14 mouse cellular contexts compared by ENCODE assay signal in the genomic region with DNA sequence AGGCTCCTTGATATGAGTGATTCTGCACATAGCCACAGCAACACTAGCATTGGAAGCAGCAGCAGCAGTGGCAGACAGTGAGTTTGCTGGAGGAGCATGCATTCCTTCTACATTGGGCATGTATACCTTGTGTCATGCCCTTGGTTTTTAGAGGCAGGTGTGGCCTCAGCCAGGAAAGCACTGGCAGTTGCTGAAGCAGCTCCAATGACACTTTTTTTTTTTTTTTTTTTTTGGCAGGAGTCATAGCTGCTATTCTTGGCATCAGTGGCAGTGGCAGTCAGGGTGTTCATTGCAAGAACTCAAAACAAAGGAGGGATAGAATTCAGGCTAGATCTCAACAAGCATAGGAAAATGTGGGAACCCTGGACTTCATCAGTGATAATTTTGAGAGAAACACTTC.
A peak's percentile ranks its signal among the peaks of the same experiment; 100 is the strongest.
DNase-seq lines count a peak whose midpoint lies in the region; ATAC-seq and TF ChIP-seq lines count a peak whose summit lies in the region.
"Had no signal": no experiment of that assay in that cellular context is flagged by ENCODE, and none has a peak within 500 bp of the region (broad histone marks: within the 10 kb centered on the region; RNA-seq: fewer than 3 reads in every experiment).

No protein-coding gene starts in this region.

- H3K4me1 ChIP-seq in midbrain, postnatal 0 days (ENCODE audit: insufficient read depth, low read length), result no peaks in the 10 kb centered on the region
- H3K4me1 ChIP-seq in midbrain, embryonic 10.5 days, result peaks cover 17% of the 10 kb centered on the region
- peaks cover 13% of the 10 kb centered on the region for H3K4me1 ChIP-seq in heart, embryonic 12.5 days (replicated peaks)
- H3K4me1 ChIP-seq in hindbrain, embryonic 16.5 days (ENCODE audit: control insufficient read depth, insufficient read depth, low read depth, low read length), result no peaks in the 10 kb centered on the region
- H3K4me1 ChIP-seq in liver, embryonic 11.5 days (replicated peaks; ENCODE audit: control insufficient read depth, insufficient read depth, low read length), result no peaks in the 10 kb centered on the region
- H3K4me1 ChIP-seq: embryonic facial prominence, embryonic 15.5 days; liver, embryonic 13.5 days had no signal

- peak; percentile 58 for ATAC-seq in midbrain, postnatal 0 days (ENCODE audit: low FRiP score)
- peak; percentile 64 for ATAC-seq in heart, embryonic 12.5 days (ENCODE audit: insufficient number of reproducible peaks, low FRiP score)
- peak; percentile 73 for ATAC-seq in hindbrain, embryonic 16.5 days
- no peak for ATAC-seq in liver, embryonic 11.5 days (replicated peaks; ENCODE audit: low FRiP score)
- no peak for ATAC-seq in megakaryocyte-erythroid progenitor cell, adult 5-6 weeks (replicated peaks; ENCODE audit: low FRiP score, low TSS enrichment, poor library complexity, severe bottlenecking)

- no peak for TF ChIP-seq CTCF in midbrain, postnatal 0 days (IDR thresholded peaks at IDR 0.05)

- no peak overlapping the region for H3K4me2 ChIP-seq in midbrain, postnatal 0 days (ENCODE audit: low read depth, low read length, poor library complexity, severe bottlenecking)
- H3K4me2 ChIP-seq in heart, embryonic 12.5 days, result no peak overlapping the region; the same call in 1 of the 2 replicates
- H3K4me2 ChIP-seq in hindbrain, embryonic 16.5 days (ENCODE audit: low read length), result no peak overlapping the region
- H3K4me2 ChIP-seq in liver, embryonic 11.5 days, result no peak overlapping the region
- H3K4me2 ChIP-seq: embryonic facial prominence, embryonic 15.5 days; liver, embryonic 13.5 days had no signal

- H3K36me3 ChIP-seq in midbrain, postnatal 0 days (ENCODE audit: insufficient read depth, low read length), result no peaks in the 10 kb centered on the region
- H3K36me3 ChIP-seq in midbrain, embryonic 10.5 days, result no peaks in the 10 kb centered on the region
- H3K36me3 ChIP-seq in heart, embryonic 12.5 days, result no peaks in the 10 kb centered on the region
- no peaks in the 10 kb centered on the region for H3K36me3 ChIP-seq in hindbrain, embryonic 16.5 days (ENCODE audit: control insufficient read depth, insufficient read depth, low read length)
- no peaks in the 10 kb centered on the region for H3K36me3 ChIP-seq in liver, embryonic 11.5 days (ENCODE audit: control insufficient read depth, insufficient read depth, low read length)
- H3K36me3 ChIP-seq: embryonic facial prominence, embryonic 15.5 days; liver, embryonic 13.5 days had no signal

- no peaks in the 10 kb centered on the region for H3K9me3 ChIP-seq in midbrain, postnatal 0 days (ENCODE audit: low read length)
- no peaks in the 10 kb centered on the region for H3K9me3 ChIP-seq in midbrain, embryonic 10.5 days (replicated peaks)
- H3K9me3 ChIP-seq in heart, embryonic 12.5 days (replicated peaks), result no peaks in the 10 kb centered on the region
- no peaks in the 10 kb centered on the region for H3K9me3 ChIP-seq in hindbrain, embryonic 16.5 days (ENCODE audit: control insufficient read depth, low read length)
- H3K9me3 ChIP-seq in liver, embryonic 11.5 days (ENCODE audit: control insufficient read depth, low read length), result no peaks in the 10 kb centered on the region; the same call in 1 of the 2 replicates
- H3K9me3 ChIP-seq: embryonic facial prominence, embryonic 15.5 days; liver, embryonic 13.5 days had no signal

- no peak overlapping the region for H3K4me3 ChIP-seq in midbrain, postnatal 0 days (ENCODE audit: low read depth, low read length)
- no peak overlapping the region for H3K4me3 ChIP-seq in midbrain, embryonic 10.5 days
- H3K4me3 ChIP-seq in heart, embryonic 12.5 days, result no peak overlapping the region
- no peak overlapping the region for H3K4me3 ChIP-seq in hindbrain, embryonic 16.5 days (ENCODE audit: low read length)
- no peak overlapping the region for H3K4me3 ChIP-seq in liver, embryonic 11.5 days (ENCODE audit: low read depth, low read length)
- H3K4me3 ChIP-seq: embryonic facial prominence, embryonic 15.5 days; liver, embryonic 13.5 days; myocyte had no signal

- intact Hi-C loops in heart, postnatal 25 days (cut with DNase I), result no loop called here

- DNase-seq in heart, adult 11 months, result peak; percentile 83
- no peak for DNase-seq in heart, postnatal 25 days (ENCODE audit: low spot score)
- peak; percentile 47 for DNase-seq in midbrain, postnatal 0 days (ENCODE audit: low spot score)
- no peak for DNase-seq in midbrain, embryonic 10.5 days (ENCODE audit: low spot score)
- no peak for DNase-seq in liver, embryonic 11.5 days (ENCODE audit: low spot score)
- DNase-seq: cerebellum, adult 9-11 months; kidney, adult 9 months; liver, embryonic 13.5 days; lung, postnatal 4 days had no signal

- no peak overlapping the region for H3K9ac ChIP-seq in midbrain, postnatal 0 days (replicated peaks; ENCODE audit: low read length, poor library complexity, severe bottlenecking)
- no peak overlapping the region for H3K9ac ChIP-seq in heart, embryonic 12.5 days
- no peak overlapping the region for H3K9ac ChIP-seq in hindbrain, embryonic 16.5 days (ENCODE audit: low read depth, low read length)
- H3K9ac ChIP-seq in liver, embryonic 11.5 days (ENCODE audit: low read depth, low read length), result no peak overlapping the region
- H3K9ac ChIP-seq: embryonic facial prominence, embryonic 15.5 days; liver, embryonic 13.5 days had no signal

- H3K27me3 ChIP-seq in midbrain, postnatal 0 days (ENCODE audit: insufficient read depth, low read length), result no peaks in the 10 kb centered on the region
- H3K27me3 ChIP-seq in midbrain, embryonic 10.5 days (ENCODE audit: low read depth, poor library complexity, severe bottlenecking), result no peaks in the 10 kb centered on the region
- H3K27me3 ChIP-seq in heart, embryonic 12.5 days (replicated peaks), result no peaks in the 10 kb centered on the region
- no peaks in the 10 kb centered on the region for H3K27me3 ChIP-seq in hindbrain, embryonic 16.5 days (replicated peaks; ENCODE audit: control insufficient read depth, insufficient read depth, low read length)
- no peaks in the 10 kb centered on the region for H3K27me3 ChIP-seq in liver, embryonic 11.5 days (replicated peaks; ENCODE audit: control insufficient read depth, insufficient read depth, low read length)
- H3K27me3 ChIP-seq: embryonic facial prominence, embryonic 15.5 days; liver, embryonic 13.5 days had no signal

- no peak overlapping the region for H3K27ac ChIP-seq in midbrain, postnatal 0 days (ENCODE audit: low read depth, low read length)
- H3K27ac ChIP-seq in midbrain, embryonic 10.5 days (replicated peaks), result no peak overlapping the region
- H3K27ac ChIP-seq in heart, embryonic 12.5 days (ENCODE audit: poor library complexity, severe bottlenecking), result peak overlapping the region; percentile 68
- H3K27ac ChIP-seq in hindbrain, embryonic 16.5 days (ENCODE audit: low read depth, low read length), result no peak overlapping the region
- H3K27ac ChIP-seq in liver, embryonic 11.5 days (ENCODE audit: low read depth, low read length), result no peak overlapping the region
- H3K27ac ChIP-seq: embryonic facial prominence, embryonic 15.5 days; liver, embryonic 13.5 days had no signal

Comparison
In these comparisons a context has a peak if more than half of its experiments do, and no peak if none do; other contexts are left out.
1. DNase-seq: peak in heart, adult 11 months (single experiment) and midbrain, postnatal 0 days (single experiment); none in heart, postnatal 25 days (single experiment), midbrain, embryonic 10.5 days (single experiment) and liver, embryonic 11.5 days (single experiment).
2. ATAC-seq: peak in midbrain, postnatal 0 days (single experiment), heart, embryonic 12.5 days (single experiment) and hindbrain, embryonic 16.5 days (single experiment); none in liver, embryonic 11.5 days (single experiment) and megakaryocyte-erythroid progenitor cell, adult 5-6 weeks (single experiment).